Mouse (Mus musculus): ENCODE results near the gene Zfhx3. TPM values are rescaled to one million over a fixed set of nuclear protein-coding genes. Genes with fewer than 3 reads are reported as not detected.

The Zfhx3 gene
- polyA plus RNA-seq, 2 experiments = 14.4 to 26.1 TPM

DNA sequence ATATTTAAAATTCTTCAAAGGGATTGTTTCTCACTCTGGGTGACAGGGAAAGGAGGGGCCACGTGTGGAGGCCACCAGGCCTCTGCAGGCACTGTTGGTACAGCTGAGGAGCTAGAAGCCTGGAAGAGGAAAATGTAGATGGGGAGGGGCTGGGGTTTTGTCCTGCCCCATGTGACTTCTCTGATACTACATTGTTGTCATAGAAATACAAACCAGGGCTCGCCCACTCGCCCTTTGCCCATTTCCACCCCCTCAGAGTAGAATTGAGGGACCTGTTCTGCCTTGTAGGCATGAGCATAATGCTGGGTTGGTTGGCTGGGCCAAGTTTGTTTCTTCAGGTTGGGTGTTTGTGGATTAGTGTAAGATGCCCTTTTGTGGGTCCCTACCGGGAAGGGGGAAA lies 942.5 kb downstream of the Zfhx3 start:
- no peak for ATAC-seq (ENCODE audit: low FRiP score, low read depth)
- Histone ChIP-seq H3K36me3 (ENCODE audit: control insufficient read depth, insufficient read depth, low read length) (peaks cover 8% of the 10 kb centered on the region), H3K9ac (ENCODE audit: low read depth, low read length, severe bottlenecking) (no peak overlapping the region), H3K4me1 (ENCODE audit: control insufficient read depth, insufficient read depth, low read length) (peaks cover 31% of the 10 kb centered on the region), H3K4me2 (replicated peaks; ENCODE audit: low read depth, low read length, severe bottlenecking) (no peak overlapping the region), H3K4me3 (replicated peaks; ENCODE audit: low read length) (no peak overlapping the region), H3K27ac (replicated peaks; ENCODE audit: low read depth, low read length) (no peak overlapping the region; the same call in 1 of the 2 replicates), H3K9me3 (ENCODE audit: control insufficient read depth, low read length) (no peaks in the 10 kb centered on the region), H3K27me3 (ENCODE audit: control insufficient read depth, insufficient read depth, low read length) (no peaks in the 10 kb centered on the region)
- no peak for DNase-seq (ENCODE audit: low spot score)
- TF ChIP-seq POLR2A (IDR thresholded peaks at IDR 0.05; ENCODE audit: borderline replicate concordance, extremely low read depth, insufficient read depth, insufficient read length) = no peak
- WGBS = 40% methylated on average over 4 of the region's 4 CpGs

DNA sequence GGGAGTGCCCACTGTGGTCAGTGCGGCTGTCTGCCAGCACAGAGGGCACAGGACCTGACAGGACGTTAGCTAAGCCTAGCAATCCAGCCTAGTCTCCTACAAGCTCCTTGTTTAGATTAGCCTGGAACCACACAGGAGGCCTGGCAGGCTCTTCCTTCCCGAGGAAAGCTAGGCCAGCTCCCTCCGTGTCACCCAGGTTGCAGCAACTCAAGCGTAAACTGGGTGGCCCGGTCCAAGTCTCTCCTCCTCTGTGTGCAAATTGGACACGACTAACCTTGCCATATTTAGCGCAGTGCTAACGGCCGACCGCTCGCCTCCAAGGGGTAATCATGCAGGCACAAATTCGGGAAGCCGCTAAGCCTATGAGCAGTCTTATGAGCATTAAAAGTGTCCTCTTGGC lies 943.0 kb downstream of the Zfhx3 start:
- Histone ChIP-seq H3K36me3 (ENCODE audit: control insufficient read depth, insufficient read depth, low read length) (peaks cover 8% of the 10 kb centered on the region), H3K4me1 (ENCODE audit: control insufficient read depth, insufficient read depth, low read length) (peaks cover 31% of the 10 kb centered on the region), H3K27me3 (ENCODE audit: control insufficient read depth, insufficient read depth, low read length) (no peaks in the 10 kb centered on the region), H3K4me2 (replicated peaks; ENCODE audit: low read depth, low read length, severe bottlenecking) (no peak overlapping the region), H3K27ac (replicated peaks; ENCODE audit: low read depth, low read length) (no peak overlapping the region; the same call in 1 of the 2 replicates), H3K9me3 (ENCODE audit: control insufficient read depth, low read length) (no peaks in the 10 kb centered on the region), H3K9ac (ENCODE audit: low read depth, low read length, severe bottlenecking) (no peak overlapping the region), H3K4me3 (replicated peaks; ENCODE audit: low read length) (no peak overlapping the region)
- 62% methylated on average over 14 of the region's 14 CpGs for WGBS
- no peak for TF ChIP-seq POLR2A (IDR thresholded peaks at IDR 0.05; ENCODE audit: borderline replicate concordance, extremely low read depth, insufficient read depth, insufficient read length)
- DNase-seq (ENCODE audit: low spot score) = no peak
- no peak for ATAC-seq (ENCODE audit: low FRiP score, low read depth)

DNA sequence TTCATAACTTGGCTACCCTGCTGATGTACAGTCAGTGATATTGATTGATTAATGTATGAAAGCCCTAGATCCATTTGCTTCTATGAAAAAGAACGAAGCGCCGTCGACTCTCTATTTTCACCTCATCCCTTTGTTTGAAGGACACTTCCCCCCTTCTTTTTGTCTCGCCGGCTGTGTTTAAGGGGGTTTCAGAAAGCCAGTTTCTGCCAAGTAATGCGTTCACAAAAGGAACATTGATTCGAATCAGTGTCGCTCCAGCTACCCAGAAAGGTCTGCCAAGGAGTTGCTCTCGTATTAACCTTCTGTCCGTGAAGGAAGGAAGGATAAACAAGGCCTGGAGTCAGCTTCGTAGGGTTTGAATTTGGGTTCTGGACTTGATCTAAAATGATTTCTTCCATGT lies 943.4 kb downstream of the Zfhx3 start:
- H3K9ac ChIP-seq (ENCODE audit: low read depth, low read length, severe bottlenecking) = no peak overlapping the region
- WGBS = 78% methylated on average over 12 of the region's 12 CpGs
- no peaks in the 10 kb centered on the region for H3K27me3 ChIP-seq (ENCODE audit: control insufficient read depth, insufficient read depth, low read length)
- H3K27ac ChIP-seq (replicated peaks; ENCODE audit: low read depth, low read length) = no peak overlapping the region
- no peak overlapping the region for H3K4me2 ChIP-seq (replicated peaks; ENCODE audit: low read depth, low read length, severe bottlenecking)
- no peak for ATAC-seq (ENCODE audit: low FRiP score, low read depth)
- no peaks in the 10 kb centered on the region for H3K9me3 ChIP-seq (ENCODE audit: control insufficient read depth, low read length)
- TF ChIP-seq POLR2A (IDR thresholded peaks at IDR 0.05; ENCODE audit: borderline replicate concordance, extremely low read depth, insufficient read depth, insufficient read length) = no peak
- H3K36me3 ChIP-seq (ENCODE audit: control insufficient read depth, insufficient read depth, low read length) = peaks cover 8% of the 10 kb centered on the region
- no peak for DNase-seq (ENCODE audit: low spot score)
- H3K4me3 ChIP-seq (replicated peaks; ENCODE audit: low read length) = no peak overlapping the region
- peaks cover 31% of the 10 kb centered on the region for H3K4me1 ChIP-seq (ENCODE audit: control insufficient read depth, insufficient read depth, low read length)

DNA sequence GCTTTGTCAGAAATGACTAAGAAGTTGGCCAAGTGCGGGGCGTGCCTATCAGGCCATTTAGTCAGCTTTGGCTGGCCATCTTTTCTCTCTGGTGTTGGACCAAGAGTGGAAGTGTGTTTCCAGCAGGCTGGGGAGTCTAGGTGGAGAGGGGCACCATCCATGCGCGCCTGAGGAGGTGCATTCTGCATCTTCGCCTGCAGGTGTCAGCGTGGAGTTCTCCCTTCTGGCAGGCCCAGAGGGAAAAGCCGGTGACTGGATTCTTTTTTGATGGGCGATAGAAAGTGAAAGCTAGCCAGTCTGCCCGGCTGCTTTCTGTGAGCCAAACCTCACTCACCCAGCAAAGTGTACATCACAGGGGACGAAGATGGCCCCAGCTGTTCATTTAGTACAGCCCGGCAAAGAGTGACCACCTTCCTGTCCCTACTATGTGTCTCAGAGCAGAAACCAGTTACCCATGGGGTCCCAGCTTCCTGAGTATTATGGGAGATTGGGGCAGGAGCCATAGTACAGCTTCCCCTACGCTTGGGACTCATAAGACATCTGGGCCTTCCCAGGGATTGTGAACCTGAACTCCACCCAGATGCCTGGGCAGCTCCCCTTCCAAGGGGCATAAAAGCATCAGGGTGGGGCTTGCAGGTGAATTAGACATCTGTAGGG lies 944.3 kb downstream of the Zfhx3 start:
- peak; percentile 60; the same call in 1 of the 2 replicates for ATAC-seq (ENCODE audit: low FRiP score, low read depth)

DNA sequence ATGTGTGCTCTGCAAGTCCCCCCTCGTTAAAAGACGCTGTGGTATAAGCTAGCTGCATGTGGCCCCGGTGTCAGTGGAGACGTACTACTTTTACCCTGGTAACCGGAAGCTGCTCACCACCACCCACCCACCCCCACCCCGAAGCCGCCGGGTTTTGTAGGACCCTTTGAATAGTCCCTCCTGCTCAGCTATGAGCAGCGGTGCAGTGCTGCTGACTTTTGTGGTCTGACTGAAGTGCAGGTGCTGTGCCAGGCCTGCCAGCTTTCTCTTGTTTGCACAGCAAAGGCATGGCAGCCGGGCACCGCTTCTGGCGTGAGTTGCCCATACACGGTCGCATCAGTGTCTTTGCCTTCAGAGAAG lies 944.8 kb downstream of the Zfhx3 start:
- Histone ChIP-seq H3K36me3 (ENCODE audit: control insufficient read depth, insufficient read depth, low read length) (peaks cover 1% of the 10 kb centered on the region), H3K27ac (replicated peaks; ENCODE audit: low read depth, low read length) (no peak overlapping the region), H3K9me3 (ENCODE audit: control insufficient read depth, low read length) (no peaks in the 10 kb centered on the region), H3K9ac (ENCODE audit: low read depth, low read length, severe bottlenecking) (no peak overlapping the region), H3K4me1 (ENCODE audit: control insufficient read depth, insufficient read depth, low read length) (peaks cover 31% of the 10 kb centered on the region), H3K4me2 (replicated peaks; ENCODE audit: low read depth, low read length, severe bottlenecking) (no peak overlapping the region), H3K4me3 (replicated peaks; ENCODE audit: low read length) (no peak overlapping the region), H3K27me3 (ENCODE audit: control insufficient read depth, insufficient read depth, low read length) (no peaks in the 10 kb centered on the region)
- WGBS = 61% methylated on average over 14 of the region's 14 CpGs
- DNase-seq (ENCODE audit: low spot score) (no peak), ATAC-seq (ENCODE audit: low FRiP score, low read depth) (no peak)
- no peak for TF ChIP-seq POLR2A (IDR thresholded peaks at IDR 0.05; ENCODE audit: borderline replicate concordance, extremely low read depth, insufficient read depth, insufficient read length)

More for the DNA sequence above, 944.3 kb downstream of the Zfhx3 start:
- no peak for TF ChIP-seq POLR2A (IDR thresholded peaks at IDR 0.05; ENCODE audit: borderline replicate concordance, extremely low read depth, insufficient read depth, insufficient read length)
- peak; percentile 68 for DNase-seq (ENCODE audit: low spot score)
- H3K9me3 ChIP-seq (ENCODE audit: control insufficient read depth, low read length) = no peaks in the 10 kb centered on the region
- WGBS = 27% methylated on average over 12 of the region's 12 CpGs
- no peak overlapping the region for H3K9ac ChIP-seq (ENCODE audit: low read depth, low read length, severe bottlenecking)
- peaks cover 31% of the 10 kb centered on the region for H3K4me1 ChIP-seq (ENCODE audit: control insufficient read depth, insufficient read depth, low read length)
- H3K4me2 ChIP-seq (replicated peaks; ENCODE audit: low read depth, low read length, severe bottlenecking) = peak overlapping the region; percentile 27
- 0 out of 2 replicates have a peak overlapping the region, but pooled peaks have one; percentile 10 for H3K4me3 ChIP-seq (replicated peaks; ENCODE audit: low read length)
- H3K27ac ChIP-seq (replicated peaks; ENCODE audit: low read depth, low read length) = no peak overlapping the region
- H3K27me3 ChIP-seq (ENCODE audit: control insufficient read depth, insufficient read depth, low read length) = no peaks in the 10 kb centered on the region
- peaks cover 6% of the 10 kb centered on the region for H3K36me3 ChIP-seq (ENCODE audit: control insufficient read depth, insufficient read depth, low read length)
